Mouse (Mus musculus) thymus, postnatal 10 days (tissue): ENCODE measurements around the gene Cyp2d22.
A peak's percentile ranks its signal among the peaks of the same experiment; 100 is the strongest.

Experiments
- DNase-seq, 2 experiments: peaks; one replicate each; pipeline ENCODE4 v3.0.0; 2021; ENCODE audit warnings: low spot score in 2 of 2

Cyp2d22 gene

GRCm38 (mm10) chr15:82346580-82347302, 33.3 kb downstream of the Cyp2d22 start:
- no peak for DNase-seq

GRCm38 (mm10) chr15:82345820-82346470, 34.1 kb downstream of the Cyp2d22 start:
- DNase-seq = peak; percentile 97 to 98

GRCm38 (mm10) chr15:82344971-82345370, 35.1 kb downstream of the Cyp2d22 start:
- no peak for DNase-seq

GRCm38 (mm10) chr15:82343368-82344287, 36.4 kb downstream of the Cyp2d22 start:
- no peak for DNase-seq

- DNase-seq = no peak
Measured at GRCm38 (mm10) chr15:82342543-82342935, 37.5 kb downstream of the Cyp2d22 start.

GRCm38 (mm10) chr15:82341675-82342542, 38.2 kb downstream of the Cyp2d22 start:
- no peak for DNase-seq

GRCm38 (mm10) chr15:82341036-82341501, 39.0 kb downstream of the Cyp2d22 start:
- peak in 1 of 2 experiments; percentile 35 for DNase-seq

GRCm38 (mm10) chr15:82340414-82341035, 39.5 kb downstream of the Cyp2d22 start:
- no peak for DNase-seq

- no peak for DNase-seq
Measured at GRCm38 (mm10) chr15:82339634-82340254, 40.3 kb downstream of the Cyp2d22 start.

GRCm38 (mm10) chr15:82339150-82339549, 40.9 kb downstream of the Cyp2d22 start:
- DNase-seq = no peak

GRCm38 (mm10) chr15:82338593-82339112, 41.4 kb downstream of the Cyp2d22 start, which contains the start of the genes Naga, Pheta2 and Smdt1:
TSS of gene Naga (minus strand) at chr15:82338925.
TSS of gene Pheta2 (plus strand) at chr15:82338942.
TSS of gene Smdt1 (plus strand) at chr15:82338959.
- DNase-seq = peak; percentile 95 to 96

- no peak for DNase-seq
Measured at GRCm38 (mm10) chr15:82337875-82338274, 42.2 kb downstream of the Cyp2d22 start.

- no peak for DNase-seq
Measured at GRCm38 (mm10) chr15:82336629-82337028, 43.4 kb downstream of the Cyp2d22 start.

GRCm38 (mm10) chr15:82335194-82335593, 44.9 kb downstream of the Cyp2d22 start:
- DNase-seq = no peak

- DNase-seq = no peak
Measured at GRCm38 (mm10) chr15:82325382-82325781, 54.7 kb downstream of the Cyp2d22 start.

GRCm38 (mm10) chr15:82322195-82322594, 57.9 kb downstream of the Cyp2d22 start:
- DNase-seq = no peak
